Mouse (Mus musculus) left cerebral cortex, adult 8-10 months (tissue): ENCODE data around the gene Cwf19l1. TPM values are rescaled to one million over a fixed set of nuclear protein-coding genes. Genes with fewer than 3 reads are reported as not detected.

Source experiments
- DNase-seq, 2 experiments: peaks; one replicate each; pipeline ENCODE4 v3.0.0; 2022; ENCODE audit warnings: low spot score in 2 of 2
- total RNA-seq, 4 experiments: library from RNA; stranded (reverse); gene quantifications; 2 replicates each; pipeline ENCODE4 v1.2.4; 2022

Cwf19l1 gene
- total RNA-seq, 4 experiments from 2014 or later: 18.1 to 22.0 (median 19.1) TPM

DNA sequence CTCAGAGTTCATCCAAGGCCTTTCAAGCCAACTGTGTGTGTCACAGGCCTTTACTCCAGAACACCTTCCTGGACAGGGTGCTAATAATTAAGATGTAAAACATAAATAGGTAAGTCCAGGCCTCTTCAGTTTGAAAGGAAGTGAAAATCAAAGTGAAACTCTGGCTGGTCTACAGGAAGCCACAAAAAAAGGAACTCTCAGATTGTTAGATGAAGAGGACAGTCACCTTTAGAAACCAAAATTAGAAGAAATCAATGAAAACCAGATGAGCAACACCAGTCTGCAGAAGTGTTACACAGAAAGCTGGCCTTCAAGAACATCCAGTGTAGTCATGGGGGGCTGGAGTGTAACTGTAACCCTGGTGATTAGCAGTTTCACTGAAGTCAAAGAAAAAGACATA lies 17.9 kb downstream of the Cwf19l1 start:
- DNase-seq: no peak

DNA sequence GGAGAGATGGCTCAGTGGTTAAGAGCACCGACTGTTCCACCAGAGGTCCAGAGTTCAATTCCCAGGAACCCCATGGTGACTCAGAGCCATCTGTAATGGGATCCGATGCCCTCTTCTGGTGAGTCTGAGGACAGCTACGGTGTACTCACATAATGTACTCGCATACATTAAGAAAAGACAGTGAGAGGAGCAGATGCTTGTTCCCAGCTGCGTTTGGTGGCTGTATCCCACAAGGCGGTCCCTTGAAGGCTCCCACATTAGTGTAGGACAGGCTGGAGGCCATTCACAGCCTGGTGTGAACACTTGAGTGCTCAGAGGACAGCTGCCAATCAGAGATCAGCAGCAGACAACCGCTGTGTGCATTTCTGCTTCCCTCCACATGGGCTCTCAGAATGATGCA lies 24.0 kb downstream of the Cwf19l1 start:
- no peak for DNase-seq

DNA sequence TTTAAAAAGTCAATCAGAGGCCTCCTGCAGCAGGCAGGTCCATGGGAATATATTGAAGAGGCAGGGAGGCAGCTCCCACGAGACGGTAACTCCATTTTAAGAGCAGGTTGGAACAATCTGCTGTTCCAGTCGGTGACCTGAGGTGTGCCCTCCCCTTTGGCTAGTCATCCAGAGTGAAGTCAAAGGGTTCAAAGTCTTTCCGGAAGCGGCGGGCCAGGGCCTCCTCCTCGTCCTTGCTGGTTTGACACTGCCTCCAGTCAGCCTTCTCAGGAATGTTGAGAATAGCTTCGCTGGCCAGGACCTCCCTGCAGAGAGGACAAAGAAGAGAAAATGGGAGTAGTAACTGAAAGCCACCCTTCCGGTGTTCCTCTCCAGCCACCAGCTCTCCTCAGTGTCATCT lies 25.3 kb downstream of the Cwf19l1 start:
- no peak for DNase-seq

- no peak for DNase-seq
These were observed 26.7 kb downstream of the Cwf19l1 start for GRCm38 (mm10) chr19:44108996-44109395.

DNA sequence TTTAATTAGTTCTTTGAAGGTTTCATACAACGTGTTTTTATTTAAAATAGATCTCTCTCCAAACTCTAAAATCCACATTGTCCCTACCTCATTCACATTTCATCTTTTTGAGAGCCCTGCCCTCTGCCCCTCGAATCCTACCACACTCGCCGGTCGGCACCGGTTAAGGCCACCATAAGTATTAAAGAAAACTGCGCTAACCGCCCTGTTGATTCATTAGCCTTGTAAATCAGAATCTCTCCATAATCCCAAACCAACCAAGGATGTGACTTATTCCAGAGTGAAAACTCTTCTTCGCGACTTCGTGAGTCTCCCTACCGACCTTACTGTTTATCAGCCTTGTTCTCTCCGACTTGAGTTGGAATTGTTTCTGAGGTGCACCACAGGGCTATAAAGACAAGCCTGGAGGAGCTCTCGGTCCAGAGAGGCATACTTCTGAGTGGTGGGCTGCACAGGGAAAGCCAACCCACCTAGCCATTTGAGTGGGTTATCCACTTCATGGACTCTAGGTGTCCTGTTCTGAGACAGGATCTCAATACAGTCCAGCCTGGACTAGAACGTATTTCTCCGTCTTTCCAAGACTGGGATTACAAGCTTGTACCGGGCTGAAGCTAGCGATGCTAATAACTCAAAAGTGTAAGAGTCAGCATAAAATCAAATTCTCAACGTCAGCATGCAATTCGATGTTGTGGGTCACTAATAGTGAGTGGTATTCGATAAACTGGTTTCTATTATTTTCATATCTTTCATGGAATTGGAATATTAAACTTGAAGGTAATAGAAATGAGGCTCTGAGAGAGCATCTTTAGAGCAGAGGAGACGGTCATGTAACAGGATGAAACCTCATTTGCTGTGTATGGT lies 27.8 kb downstream of the Cwf19l1 start:
- no peak for DNase-seq

- DNase-seq: peak; percentile 88 to 91
These were observed 28.6 kb downstream of the Cwf19l1 start, which contains the start of gene Chuk for GRCm38 (mm10) chr19:44106831-44107660. Chuk (minus strand) TSS chr19:44107480.

GRCm38 (mm10) chr19:44104393-44104792 lies 31.3 kb downstream of the Cwf19l1 start:
- DNase-seq: no peak

DNA sequence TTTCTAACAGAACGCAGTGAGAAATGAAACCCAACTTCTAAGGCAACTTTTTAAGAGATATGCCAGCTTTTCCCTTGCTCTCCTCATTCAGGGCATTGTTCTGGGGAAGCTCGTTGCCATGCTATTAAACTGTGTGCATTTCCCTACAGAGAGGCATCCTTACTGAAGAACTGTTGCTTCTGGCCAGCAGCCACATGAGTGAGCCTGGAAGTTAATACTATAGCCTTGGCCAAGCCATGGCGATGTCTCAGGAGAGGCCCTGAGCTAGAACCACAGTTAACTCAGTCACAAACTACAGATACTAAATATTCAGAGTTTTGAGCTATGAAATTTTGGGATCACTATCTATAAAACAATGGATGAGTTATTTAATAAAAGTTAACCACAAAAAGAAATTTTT lies 32.7 kb downstream of the Cwf19l1 start:
- no peak for DNase-seq

DNA sequence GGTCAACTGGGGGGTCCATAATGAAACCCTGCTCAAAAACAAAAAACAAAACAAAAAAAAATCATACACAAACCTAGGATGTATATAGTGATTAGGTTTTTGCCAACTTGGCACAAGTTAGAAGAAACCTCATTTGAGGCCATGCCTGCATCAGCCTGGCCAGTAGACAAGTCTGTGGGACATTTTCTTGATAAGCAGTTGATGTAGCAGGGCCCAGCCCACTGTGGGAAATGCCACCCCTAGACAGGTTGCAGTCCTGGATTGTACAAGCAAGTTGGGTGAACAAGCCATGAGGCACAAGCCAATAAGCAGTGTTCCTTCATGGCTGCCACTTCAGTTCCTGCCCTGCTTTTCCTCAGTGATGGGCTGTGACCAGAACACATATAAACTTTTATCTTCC lies 34.8 kb downstream of the Cwf19l1 start:
- DNase-seq: no peak

DNA sequence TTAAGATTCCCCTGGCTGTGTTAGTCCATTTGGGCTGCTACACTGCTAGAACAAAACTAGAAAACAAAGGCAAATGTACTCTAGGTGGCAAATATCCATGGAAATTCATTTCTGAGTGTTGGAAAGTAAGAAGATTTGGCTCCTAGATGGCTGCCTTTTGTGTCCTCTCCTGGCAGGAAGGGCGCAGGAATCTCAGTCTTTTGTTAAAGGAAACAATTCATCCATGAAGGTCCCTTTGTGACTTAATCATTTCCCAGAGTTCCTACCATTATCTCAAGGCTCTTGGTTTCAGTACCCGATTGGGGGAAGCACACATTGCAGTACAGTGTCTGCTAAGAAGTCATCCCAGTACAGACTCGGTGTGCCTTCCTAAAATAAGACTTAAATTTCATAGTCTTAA lies 49.4 kb downstream of the Cwf19l1 start:
- no peak for DNase-seq

- DNase-seq: no peak
These were observed 54.8 kb downstream of the Cwf19l1 start for GRCm38 (mm10) chr19:44080920-44081319.

GRCm38 (mm10) chr19:44080023-44080422 lies 55.7 kb downstream of the Cwf19l1 start:
- no peak for DNase-seq

DNA sequence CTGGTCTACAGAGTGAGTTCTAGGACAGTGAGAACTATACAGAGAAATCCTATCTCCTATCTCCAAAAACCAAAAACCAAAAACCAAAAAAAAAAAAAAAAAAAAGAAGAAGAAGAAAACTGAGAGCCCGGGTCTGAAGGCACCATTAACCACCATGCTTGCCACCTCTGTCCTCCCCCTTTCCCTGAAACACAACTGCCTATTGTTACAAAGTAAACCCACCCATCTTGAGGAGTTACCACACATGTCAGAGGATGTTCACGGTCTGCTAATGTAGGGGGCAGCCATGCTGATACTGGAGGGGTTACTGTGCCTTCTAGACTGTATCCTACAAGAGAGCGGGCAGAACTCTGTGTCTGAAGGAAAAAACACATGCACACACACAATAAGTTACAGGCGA lies 58.7 kb downstream of the Cwf19l1 start:
- no peak for DNase-seq

GRCm38 (mm10) chr19:44076457-44076856 lies 59.2 kb downstream of the Cwf19l1 start:
- no peak for DNase-seq

- DNase-seq: no peak
These were observed 60.7 kb downstream of the Cwf19l1 start for GRCm38 (mm10) chr19:44074986-44075385.

GRCm38 (mm10) chr19:44071166-44071565 lies 64.5 kb downstream of the Cwf19l1 start:
- no peak for DNase-seq

DNA sequence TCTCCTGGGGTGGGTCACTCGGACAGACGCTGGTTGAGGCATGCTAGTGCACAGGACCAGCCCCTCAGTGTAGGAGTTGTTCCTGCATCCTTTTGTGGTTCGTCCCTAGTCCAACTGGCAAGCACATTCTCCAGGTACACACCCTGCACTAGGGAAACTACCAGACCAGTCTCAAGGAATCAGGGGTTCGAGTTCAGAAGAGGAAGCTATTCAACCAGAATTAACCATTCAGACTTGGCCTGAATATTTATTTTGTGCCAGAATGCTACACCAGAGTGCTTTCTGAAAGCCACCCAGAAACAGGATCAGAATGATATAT lies 65.8 kb downstream of the Cwf19l1 start:
- DNase-seq: no peak

DNA sequence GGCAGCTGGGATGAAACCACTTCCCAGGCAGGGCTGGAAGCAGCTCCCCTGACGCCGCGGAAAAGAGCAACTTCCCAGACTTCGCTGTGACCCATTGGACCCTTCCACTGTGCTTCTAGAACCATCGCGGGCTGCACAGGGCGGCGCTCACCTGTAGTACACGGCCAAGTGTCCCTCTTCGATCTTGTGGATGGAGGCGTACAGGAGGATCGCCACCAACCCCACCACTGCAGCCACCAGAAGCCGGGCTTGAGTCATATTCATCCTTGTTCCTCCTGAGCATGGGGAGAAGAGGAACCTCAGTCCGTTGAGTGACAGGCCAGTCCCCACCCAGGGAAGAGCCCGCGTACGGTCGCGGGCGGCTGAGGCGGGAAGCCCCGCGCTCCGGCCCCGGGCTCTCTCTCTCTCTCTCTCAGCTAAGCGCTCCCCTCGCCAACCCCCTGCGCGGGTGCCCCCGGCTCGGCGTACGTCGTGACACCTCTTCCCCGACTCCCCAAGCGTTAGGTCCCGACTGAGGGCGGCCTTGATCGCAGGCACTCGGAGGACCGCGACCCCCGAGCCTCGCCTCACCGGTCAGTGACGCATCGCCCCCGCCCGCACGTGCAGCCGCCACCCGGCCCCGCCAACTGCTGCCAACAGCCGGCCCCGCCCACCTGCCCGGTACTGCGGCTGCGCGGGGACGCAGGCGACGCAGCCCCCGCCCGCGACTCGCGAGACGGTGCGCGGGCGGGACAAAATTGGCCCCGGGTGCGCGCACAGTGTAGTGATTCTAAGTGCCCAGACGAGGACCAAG lies 66.4 kb downstream of the Cwf19l1 start, which contains the start of gene Erlin1:
Erlin1 (minus strand) TSS at position 665 of the 793 bp plus-strand sequence.
- DNase-seq: peak; percentile 81 to 85

DNA sequence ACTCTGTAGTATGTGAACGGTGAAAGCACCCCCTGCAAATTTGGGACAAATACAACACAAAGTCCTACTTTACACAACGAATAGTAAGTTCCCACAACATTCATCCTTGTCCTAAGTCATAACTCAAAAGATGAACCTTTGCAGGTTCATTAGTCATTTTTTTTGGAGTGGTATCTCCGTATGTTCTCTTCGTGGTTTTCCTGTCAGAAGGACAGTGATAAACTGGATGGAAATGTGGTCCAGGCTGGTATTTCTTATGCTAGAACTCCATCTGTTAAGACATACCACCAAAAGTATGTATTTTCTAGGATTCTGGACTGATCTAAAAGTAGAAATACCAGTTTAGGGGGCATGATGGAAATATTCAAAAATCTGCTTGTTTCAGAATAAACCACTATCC lies 67.4 kb downstream of the Cwf19l1 start:
- no peak for DNase-seq

DNA sequence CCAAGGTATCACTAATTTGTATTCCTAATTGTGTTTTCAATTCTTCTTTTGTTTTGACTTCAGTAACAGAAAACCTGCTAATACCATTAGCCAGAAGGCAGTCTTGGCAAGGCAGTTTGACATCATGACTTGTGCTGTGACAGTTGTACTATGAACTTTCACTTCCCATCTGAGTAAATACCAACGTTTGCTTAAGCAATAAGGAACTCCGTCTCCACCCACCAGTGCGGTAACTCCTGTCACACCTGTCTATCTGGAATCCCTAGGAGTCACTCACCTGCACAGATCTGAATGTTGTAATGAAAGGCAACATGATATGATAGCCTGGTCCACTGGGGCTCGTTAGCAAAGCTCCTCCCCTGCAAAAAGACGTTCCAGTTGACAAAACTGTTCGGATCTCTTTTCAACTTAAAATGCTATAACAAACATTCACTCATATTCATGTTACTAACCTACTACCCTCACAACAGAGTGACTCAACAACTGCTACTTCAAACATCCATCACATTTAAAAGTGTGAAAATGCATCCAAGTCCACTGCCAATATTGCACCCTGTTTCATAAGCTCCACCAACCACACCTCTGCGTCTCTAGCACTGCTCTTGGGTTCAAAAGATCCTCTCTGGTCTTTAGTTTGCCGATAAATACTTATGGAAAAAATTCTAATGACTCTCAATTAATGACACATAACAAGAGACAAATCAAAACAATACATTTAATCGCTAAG lies 68.2 kb downstream of the Cwf19l1 start:
- DNase-seq: no peak

- DNase-seq: no peak
These were observed 70.9 kb downstream of the Cwf19l1 start for GRCm38 (mm10) chr19:44064734-44065133.
